Mouse (Mus musculus): Measurements from ENCODE around the gene 4931409K22Rik.

4931409K22Rik gene

DNA sequence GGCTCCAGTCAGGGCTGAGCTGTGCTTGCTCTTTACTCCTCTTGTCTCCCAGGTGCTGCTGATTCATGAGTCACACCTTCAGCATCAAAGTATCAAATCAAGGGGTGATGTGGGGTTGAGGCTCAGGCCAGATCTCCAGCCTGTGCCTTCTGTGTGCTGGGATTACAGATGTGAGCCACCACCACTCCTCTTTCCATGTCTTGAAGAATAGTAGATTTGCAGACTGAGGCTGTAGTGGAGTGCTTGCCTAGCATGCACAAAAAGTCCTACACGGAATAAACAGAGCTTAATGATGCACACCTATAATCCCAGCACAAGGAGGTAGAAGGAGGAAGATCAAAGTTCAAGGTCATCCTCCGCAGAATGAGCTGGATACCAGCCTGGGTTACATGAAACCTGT is at the start of gene 4931409K22Rik:
TSS of gene 4931409K22Rik (minus strand) at position 101 of the 400 bp plus-strand sequence.
- no peak for DNase-seq (ENCODE audit: low spot score in 2 of 2)

DNA sequence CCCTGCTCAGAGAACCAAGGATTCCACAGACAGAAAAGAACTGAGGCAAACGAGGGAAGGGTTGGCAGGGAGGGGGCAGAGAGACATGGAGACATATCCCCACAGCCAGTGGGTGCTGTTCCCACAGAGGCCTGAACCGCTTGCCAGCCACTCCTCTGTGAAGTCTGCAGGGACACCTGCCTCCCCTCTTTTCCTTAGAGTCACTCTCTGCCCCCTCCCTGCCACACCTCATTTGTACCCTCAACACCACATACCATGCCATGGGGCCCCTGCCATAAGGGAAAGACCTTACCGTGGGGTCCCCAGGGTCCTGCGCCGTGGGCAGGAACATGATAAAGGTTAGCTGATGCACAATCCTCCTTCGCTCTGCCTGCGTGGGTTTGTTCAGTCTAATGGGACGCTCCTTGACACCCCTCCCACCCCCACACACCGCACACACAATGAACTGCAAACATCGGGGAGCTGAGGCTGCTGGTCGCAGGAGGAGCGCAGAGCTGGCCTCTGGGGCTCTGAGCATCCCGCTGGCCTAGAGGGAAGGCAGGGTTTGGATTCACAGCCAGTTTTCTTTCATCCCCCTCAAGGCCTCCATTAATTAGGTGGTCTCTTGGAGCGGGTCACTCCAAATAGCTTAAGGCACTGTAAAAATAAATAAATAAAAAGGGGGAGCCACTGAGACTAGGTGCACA is 49.5 kb upstream of the 4931409K22Rik start:
- no peak for DNase-seq (ENCODE audit: low spot score in 2 of 2)

- no peak for DNase-seq (ENCODE audit: low spot score in 2 of 2)
Measured at GRCm38 (mm10) chr5:24605321-24605979, 48.8 kb upstream of the 4931409K22Rik start.

GRCm38 (mm10) chr5:24604656-24605100 is 48.1 kb upstream of the 4931409K22Rik start:
- no peak for DNase-seq (ENCODE audit: low spot score in 2 of 2)

- DNase-seq (ENCODE audit: low spot score in 2 of 2), result no peak
Measured at GRCm38 (mm10) chr5:24604080-24604655, 47.6 kb upstream of the 4931409K22Rik start.

DNA sequence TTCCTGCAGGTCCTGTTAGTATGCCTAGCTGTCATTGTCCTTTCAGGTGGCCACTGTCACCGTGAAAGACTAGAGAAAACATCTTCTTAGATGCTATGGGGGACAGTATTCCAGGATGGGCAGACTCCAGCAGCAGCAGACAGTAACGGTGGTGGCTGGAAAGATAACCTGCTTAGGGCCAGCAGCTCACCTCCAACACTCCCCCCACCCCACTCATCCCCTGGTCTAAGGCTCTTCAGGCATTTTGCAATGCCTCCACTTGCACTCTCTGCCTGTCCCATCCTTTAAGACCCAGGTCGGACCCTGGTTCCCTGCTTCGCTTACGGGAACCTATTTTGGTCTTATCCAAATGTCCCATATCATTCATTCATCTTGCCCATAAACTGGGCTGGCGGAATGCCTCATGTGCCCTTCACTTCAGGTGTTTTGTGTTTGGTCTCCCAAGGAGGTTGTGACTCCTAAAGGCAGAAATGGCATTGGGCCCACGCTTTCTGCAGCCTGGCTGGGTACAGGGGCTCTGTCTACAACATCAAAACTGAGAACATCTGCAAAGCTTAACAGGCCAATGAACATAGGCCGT is 46.9 kb upstream of the 4931409K22Rik start:
- DNase-seq (ENCODE audit: low spot score in 2 of 2), result no peak

GRCm38 (mm10) chr5:24602751-24603343 is 46.2 kb upstream of the 4931409K22Rik start:
- DNase-seq (ENCODE audit: low spot score in 2 of 2), result no peak

GRCm38 (mm10) chr5:24601911-24602750 is 45.5 kb upstream of the 4931409K22Rik start:
- no peak for DNase-seq (ENCODE audit: low spot score in 2 of 2)

DNA sequence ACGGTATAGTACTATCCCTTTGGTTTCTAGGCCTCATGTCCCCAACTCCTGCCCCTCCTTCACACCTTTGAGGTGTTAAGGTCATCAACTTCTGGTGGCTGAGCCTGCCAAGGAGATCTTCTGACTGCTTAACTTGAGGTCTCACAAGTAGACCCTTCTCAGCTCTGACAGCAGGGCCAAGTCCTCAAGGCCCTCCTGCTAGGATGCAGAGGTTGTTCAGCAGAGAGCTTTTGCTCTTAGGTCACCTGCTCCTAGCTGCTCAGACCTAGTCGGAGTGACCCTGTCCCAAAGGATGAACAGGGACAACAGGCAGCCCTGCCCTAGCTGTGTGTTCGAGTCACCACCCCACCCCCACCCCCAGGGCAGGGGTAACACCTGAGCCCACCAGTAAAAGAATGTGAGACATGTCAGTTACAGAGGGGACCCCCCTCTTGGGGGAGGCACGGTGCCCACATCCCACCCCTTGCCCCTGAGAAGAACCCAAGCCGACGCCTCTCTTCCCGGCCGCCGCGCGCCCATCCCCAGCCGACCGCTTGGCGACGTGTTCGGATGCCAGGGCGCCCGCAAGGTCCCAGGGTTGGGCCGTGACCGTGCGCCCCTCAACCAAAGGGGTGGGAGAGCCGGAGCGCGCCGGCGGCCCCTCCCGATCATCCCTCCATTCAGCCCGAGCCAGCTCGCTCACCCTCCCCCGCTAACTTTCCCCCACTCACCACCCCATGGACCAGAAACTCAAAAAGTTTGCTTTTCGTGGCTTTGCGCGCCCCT is 44.6 kb upstream of the 4931409K22Rik start:
- DNase-seq (ENCODE audit: low spot score in 2 of 2), result no peak

- DNase-seq (ENCODE audit: low spot score in 2 of 2), result no peak
Measured at GRCm38 (mm10) chr5:24600236-24600635, 43.6 kb upstream of the 4931409K22Rik start.

GRCm38 (mm10) chr5:24599137-24599536 is 42.5 kb upstream of the 4931409K22Rik start:
- DNase-seq (ENCODE audit: low spot score in 2 of 2), result no peak

- peak in 1 of 2 experiments; percentile 49 for DNase-seq (ENCODE audit: low spot score in 2 of 2)
Measured at GRCm38 (mm10) chr5:24598570-24599006, 42.0 kb upstream of the 4931409K22Rik start.

DNA sequence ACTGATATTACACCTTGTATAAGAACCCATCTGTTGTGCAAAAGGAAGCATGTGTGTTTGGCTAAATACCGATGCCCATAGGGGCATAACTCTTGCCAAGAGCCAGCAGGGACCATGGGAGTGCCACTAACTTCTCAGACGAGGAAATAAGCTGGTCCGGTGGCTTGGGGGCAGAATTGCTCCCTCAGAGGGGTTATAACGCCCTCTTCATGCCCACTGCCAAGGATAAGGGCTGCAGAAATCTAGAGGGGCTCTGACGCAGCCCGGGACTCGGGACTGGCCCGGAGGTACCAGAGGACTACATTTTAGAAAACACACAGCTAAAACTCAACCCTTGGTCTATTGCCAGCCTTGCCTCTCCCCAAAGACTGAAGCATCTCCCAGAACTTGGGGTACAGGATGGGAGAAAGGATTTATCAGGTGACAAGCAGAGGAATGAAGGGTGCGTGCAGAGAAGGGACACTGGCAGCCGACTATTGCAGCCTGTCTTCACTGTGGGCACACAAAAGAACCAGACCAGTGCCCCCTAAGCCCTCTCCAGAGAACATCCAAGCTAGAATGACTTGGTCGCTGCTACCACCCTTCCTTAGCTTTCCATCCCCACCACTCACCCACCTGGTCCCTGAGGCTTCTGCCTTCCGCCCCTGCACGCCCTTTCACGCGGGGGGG is 41.4 kb upstream of the 4931409K22Rik start:
- no peak for DNase-seq (ENCODE audit: low spot score in 2 of 2)

GRCm38 (mm10) chr5:24597221-24597728 is 40.7 kb upstream of the 4931409K22Rik start:
- DNase-seq (ENCODE audit: low spot score in 2 of 2), result peak in 1 of 2 experiments; percentile 69

GRCm38 (mm10) chr5:24596519-24597171 is 40.0 kb upstream of the 4931409K22Rik start:
- DNase-seq (ENCODE audit: low spot score in 2 of 2), result no peak

GRCm38 (mm10) chr5:24595786-24596380 is 39.3 kb upstream of the 4931409K22Rik start:
- DNase-seq (ENCODE audit: low spot score in 2 of 2), result no peak

- no peak for DNase-seq (ENCODE audit: low spot score in 2 of 2)
Measured at GRCm38 (mm10) chr5:24595261-24595660, 38.7 kb upstream of the 4931409K22Rik start.

DNA sequence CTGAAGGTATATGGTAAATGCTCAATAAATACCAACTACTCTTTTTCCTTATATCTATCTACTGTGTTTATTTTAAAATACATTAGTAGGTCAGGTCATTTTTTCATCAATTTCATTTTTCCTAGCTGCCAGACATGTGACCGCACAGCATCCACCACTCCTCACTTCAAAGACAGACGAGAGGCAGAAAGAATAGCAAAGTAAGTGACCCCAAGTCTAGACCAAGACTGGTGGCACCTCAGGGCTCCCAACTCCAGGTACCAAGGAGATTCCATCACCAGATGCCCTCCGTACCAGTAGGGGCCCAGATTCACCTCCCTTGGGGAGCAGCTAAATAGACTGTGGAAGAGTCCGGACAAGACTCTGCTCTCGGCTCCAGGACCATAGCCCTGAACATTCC is 37.7 kb upstream of the 4931409K22Rik start:
- DNase-seq (ENCODE audit: low spot score in 2 of 2), result no peak

DNA sequence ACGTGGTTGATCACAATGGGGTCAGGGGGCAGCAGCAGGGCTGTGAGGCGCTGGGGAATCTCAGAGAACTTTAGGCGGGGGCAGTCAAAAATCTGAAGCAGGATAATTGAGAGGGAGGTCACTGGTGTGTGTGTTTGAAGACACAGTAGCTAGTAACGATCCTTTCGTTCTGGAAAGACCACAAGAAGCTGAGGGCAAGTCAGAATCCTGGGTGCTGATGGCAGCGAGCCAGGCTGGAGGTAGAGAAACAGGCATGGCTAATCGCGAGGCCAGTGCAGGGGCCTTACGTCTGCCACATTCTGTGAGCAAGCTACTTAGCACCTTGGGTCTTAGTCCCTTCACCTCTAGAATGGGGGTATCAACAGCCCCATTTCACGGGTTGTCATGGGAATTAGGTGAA is 37.3 kb upstream of the 4931409K22Rik start:
- DNase-seq (ENCODE audit: low spot score in 2 of 2), result no peak

Data from spleen, postnatal 14 days (tissue).